Mouse (Mus musculus) layer of hippocampus, postnatal 10 days (tissue): ENCODE data around the gene Hypk. TPM values are rescaled to one million over a fixed set of nuclear protein-coding genes. Genes with fewer than 3 reads are reported as not detected.
"Not testable (repeated sequence)": the region's sequence is repeated elsewhere in the genome, so short reads cannot be mapped to it uniquely, and the experiment has no call there.

Experiments
- DNase-seq, 2 experiments: peaks; one replicate each; pipeline ENCODE4 v3.0.0; 2021; ENCODE audit warnings: low spot score in 2 of 2
- microRNA-seq, 2 experiments: library from miRNA; unstranded; fragments of <30 nt; microRNA quantifications; one replicate each; pipeline ENCODE4 v1.2.0; 2021
- total RNA-seq, 2 experiments: library from RNA; stranded (reverse); gene quantifications; 2 replicates each; pipeline ENCODE4 v1.2.3; 2021

Hypk gene
- total RNA-seq, 2 experiments from 2014 or later = 37.3 to 38.4 TPM

DNA sequence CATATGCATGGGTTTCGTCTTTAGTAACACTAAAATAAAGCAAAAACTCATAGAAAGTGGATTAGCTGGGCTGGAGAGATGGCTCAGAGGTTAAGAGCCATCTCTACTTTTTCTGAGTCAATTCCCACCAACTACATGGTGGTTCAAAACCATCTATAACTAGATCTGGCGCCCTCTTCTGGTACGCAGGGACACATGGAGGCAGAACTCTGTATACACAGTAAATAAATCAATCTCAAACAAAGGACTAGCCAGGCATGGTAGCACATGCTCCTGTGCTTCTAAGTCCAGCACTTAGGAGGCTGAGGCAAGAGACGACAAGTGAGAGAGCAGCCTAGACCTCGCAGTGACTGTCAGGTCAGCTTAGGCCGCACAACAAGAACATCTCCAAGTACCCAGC is 48.5 kb downstream of the Hypk start:
- DNase-seq = not testable (repeated sequence)

DNA sequence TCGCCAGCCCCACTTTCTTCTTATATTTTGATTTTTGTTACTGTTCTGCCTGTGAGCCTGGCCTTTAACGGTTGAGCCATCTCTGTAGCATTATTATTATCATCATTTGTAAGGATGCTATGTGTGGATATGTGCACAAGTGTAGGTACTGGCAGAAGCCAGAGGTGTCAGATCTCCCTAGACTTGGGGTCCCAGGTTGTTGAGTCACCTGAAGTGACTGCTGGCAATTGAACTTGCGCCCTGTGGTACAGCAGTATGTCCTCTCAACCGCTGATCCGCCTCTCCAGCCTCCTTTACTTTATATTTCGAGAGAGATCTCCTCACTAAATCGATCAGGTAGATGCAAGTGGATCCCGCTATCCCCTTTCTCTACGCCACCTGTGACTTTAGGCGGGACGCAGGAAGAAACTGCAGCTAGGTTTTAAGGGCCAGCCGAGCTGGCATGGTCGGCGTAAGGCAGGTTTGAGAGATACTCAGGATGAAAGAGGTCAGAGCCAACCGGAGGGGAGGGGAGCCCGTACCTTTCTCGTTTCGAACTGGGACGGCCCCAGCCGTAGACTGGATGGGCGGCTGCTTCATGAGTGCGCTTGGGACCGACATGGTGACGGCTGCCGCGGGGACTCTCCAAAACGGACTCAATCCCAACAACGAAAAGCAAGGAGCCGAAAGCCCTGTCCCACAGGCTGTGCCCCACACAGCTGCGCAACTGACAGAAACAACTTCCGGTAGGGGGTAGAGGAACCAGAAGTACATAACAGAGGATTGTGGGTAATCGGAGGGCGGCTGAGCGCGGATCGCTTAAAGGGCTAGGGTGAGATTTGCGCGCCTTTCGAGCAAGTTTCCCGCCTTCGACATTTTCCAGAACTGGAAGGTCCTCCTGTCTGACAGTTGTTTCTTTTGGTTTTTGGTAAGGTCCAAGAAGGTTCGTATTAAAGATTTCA is 53.1 kb downstream of the Hypk start, which contains the start of the genes Mfap1a and Wdr76:
Gene Mfap1a, minus strand, starts transcription at position 724 of the 941 bp plus-strand sequence.
Gene Wdr76, plus strand, starts transcription at position 782 of the 941 bp plus-strand sequence.
- DNase-seq = peak; percentile 74 to 79

DNA sequence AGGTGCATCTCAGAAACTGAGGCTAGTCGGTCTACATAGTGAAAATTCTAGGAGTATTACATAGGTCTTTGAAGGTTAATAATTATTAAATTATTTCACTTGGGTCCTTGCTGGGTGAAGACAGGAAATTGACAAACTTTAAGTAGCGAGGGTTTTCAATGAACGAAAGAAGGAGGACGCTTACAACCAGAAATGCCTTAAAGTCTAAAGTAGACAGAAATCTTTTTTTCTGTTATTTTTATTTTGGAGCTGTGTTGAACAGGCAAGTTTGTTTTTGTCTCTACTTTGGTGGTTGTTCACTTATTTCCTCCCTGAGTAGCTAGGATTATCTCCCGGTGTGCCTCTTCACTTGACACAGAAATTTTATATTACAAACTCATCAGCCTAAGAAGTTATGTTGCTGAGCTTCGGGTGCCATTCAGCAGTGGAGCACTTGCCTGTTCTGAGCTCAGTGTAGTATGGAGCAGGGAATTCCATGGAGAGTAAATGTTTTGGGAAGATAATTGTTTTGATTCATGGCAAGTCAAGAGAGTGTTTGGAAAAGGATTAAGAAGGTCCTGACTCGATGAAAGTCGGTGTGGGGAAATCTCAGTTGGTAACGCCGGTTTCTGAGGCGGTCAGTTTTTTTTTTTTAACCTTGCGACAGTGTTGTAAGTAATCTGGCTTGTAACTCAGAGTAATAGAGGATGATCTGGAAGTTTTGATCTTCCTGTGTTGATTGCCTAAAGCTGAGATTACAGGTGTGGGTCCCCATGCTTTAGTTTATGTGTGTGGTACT is 54.3 kb downstream of the Hypk start:
- DNase-seq = no peak

- DNase-seq = no peak
Measured at GRCm38 (mm10) chr2:121507951-121508330, 54.9 kb downstream of the Hypk start.

Small RNA genes lying within 50 kb of the gene (microRNA-seq; reads per million reads assigned to microRNA genes)
- 0 to 0.22 reads per million in 2 experiments for gene Gm22953

Other genes starting within 250 kb of the Hypk start
- 100 to 1,000 TPM; 157 to 174 TPM for gene Trp53bp1, start 181.9 kb upstream of the Hypk start, total RNA-seq
- gene Map1a, start 163.7 kb upstream of the Hypk start, total RNA-seq = 100 to 1,000 TPM; 353 to 370 TPM
- 10 to 100 TPM; 50.0 to 51.1 TPM for gene Ppip5k1, start 97.9 kb upstream of the Hypk start, total RNA-seq
- gene Ckmt1, start 95.6 kb upstream of the Hypk start, total RNA-seq = 100 to 1,000 TPM; 252 to 307 TPM
- gene Strc, start 66.1 kb upstream of the Hypk start, total RNA-seq = under 1 TPM; 0.13 to 0.16 TPM
- 100 to 1,000 TPM; 196 to 200 TPM for gene Pdia3, start 39.5 kb upstream of the Hypk start, total RNA-seq
- 1 to 10 TPM; 3.8 to 4.2 TPM for gene Catsper2, start 39.5 kb upstream of the Hypk start, total RNA-seq
- gene Ell3, start 9.0 kb upstream of the Hypk start, total RNA-seq = not detected
- gene Serf2, start 4.1 kb upstream of the Hypk start, total RNA-seq = 100 to 1,000 TPM; 158 to 189 TPM
- 1 to 10 TPM; 2.0 to 2.2 TPM for gene Serinc4, start 3.5 kb downstream of the Hypk start, total RNA-seq
- 10 to 100 TPM; 33.0 to 38.7 TPM for gene Mfap1b, start 20.8 kb downstream of the Hypk start, total RNA-seq
- gene Mfap1a, start 53.4 kb downstream of the Hypk start, total RNA-seq = 10 to 100 TPM; 32.8 to 33.3 TPM
- gene Wdr76, start 53.4 kb downstream of the Hypk start, total RNA-seq = 1 to 10 TPM; 3.3 to 3.6 TPM